Mouse (Mus musculus): Measurements from ENCODE around the gene Prkn. TPM values are rescaled to one million over a fixed set of nuclear protein-coding genes. Genes with fewer than 3 reads are reported as not detected.

Prkn gene
- polyA plus RNA-seq, 1 experiment from 2014 or later: 2.5 TPM

DNA sequence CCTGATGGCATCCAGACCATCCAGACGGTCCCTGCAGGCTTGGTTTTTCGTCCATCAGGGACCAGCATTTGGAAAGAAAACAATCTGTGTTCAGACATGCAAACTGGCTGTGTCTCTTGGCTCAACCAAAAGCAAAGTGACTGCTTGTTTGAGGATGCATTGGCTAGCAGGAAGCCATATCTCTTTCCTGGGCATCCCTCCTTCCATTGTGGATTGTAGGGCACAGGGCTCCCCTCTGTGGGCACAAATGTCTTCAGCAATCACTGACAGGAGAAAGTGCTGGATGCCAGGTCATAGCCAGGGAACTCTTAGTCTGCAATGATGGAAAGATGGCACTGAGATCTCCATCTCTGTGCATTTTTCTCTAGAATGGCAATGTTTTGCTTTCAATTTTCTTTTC is 939.8 kb downstream of the Prkn start:
- ChIA-PET POLR2A (no interaction called here), CTCF (no interaction called here)
- in situ Hi-C loops (cut with MboI; ENCODE audit: low pct_unique_long_range_greater_than_20kb): no loop called here
- DNase-seq (ENCODE audit: low read depth, low spot score): no peak
- peaks cover 5% of the 10 kb centered on the region for H3K27me3 ChIP-seq
- peak; percentile 30 for TF ChIP-seq CTCF (IDR thresholded peaks at IDR 0.05)
- ATAC-seq: no peak

DNA sequence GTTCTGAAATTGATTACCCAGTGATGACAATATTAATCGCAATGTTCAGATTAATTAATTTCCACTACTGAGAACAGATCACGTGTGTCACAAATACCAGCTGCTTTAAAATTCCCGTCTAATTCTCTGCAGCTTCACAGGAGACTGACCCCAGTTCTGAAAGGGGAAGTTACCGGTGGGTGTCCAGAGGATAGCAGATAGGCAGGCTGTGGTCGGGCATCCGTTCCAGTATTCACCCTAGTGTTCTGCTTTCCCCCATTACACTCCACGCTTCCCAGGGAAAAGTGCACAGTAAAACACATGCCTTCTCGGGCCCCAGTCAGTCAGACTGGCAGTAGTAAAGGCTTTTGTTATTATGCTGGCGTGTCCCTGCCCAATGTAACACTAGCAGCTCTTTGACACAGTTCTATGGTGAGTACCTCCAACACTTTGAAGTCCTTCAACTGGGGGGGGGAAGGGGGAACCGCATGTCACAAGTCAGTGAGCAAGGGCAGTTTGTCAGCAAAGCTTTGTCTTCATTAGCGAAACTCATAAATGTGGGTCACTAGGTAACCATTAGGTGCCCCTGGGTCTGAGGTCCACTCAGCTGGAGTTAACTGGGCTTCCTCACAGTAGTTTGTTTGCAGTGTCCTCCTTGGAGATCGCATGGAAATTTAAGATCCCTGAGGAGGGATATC is 940.8 kb downstream of the Prkn start:
- DNase-seq (ENCODE audit: low read depth, low spot score) (no peak), ATAC-seq (no peak)
- no peak for TF ChIP-seq CTCF (IDR thresholded peaks at IDR 0.05)
- peaks cover 5% of the 10 kb centered on the region for H3K27me3 ChIP-seq
- ChIA-PET POLR2A (no interaction called here), CTCF (interaction anchor here (2.0 kb wide), 1 partner anchor 11 kb away, joined by 5 read pairs; no protein-coding TSS in a partner anchor)
- in situ Hi-C loops (cut with MboI; ENCODE audit: low pct_unique_long_range_greater_than_20kb): no loop called here

DNA sequence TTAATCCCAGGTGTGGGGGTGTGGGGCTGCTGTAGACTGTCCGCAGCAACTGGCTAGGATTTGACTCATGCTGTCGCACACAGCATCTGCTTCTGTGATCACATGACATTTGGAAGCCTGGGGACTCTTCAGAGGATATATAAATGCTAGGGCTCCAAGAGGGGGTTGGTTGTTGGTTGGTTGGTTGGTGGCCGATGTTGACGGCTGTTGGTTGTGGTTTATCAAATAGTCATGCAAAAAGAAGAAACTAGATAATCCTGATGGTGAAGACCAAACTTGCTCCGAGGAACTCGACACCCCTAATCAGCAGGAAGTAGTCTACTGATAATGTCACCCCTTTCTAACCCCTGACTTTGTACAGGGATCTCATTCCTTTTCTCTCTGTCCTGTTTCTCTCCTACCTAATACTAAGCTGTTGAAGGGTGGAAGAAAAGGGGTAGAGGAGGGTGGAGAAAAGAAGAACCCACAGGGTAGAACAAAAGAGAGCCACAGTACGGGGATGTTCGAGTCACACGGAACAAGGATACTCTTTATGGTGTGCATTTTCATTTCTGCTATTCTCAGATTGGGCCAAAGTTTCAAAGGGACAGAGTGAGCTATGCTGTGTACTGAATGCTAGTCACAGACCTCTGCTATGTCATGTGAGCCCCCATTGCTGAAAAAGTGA is 948.2 kb downstream of the Prkn start:
- ChIA-PET CTCF (no interaction called here), POLR2A (no interaction called here)
- in situ Hi-C loops (cut with MboI; ENCODE audit: low pct_unique_long_range_greater_than_20kb): no loop called here
- ATAC-seq: no peak
- peaks cover 5% of the 10 kb centered on the region for H3K27me3 ChIP-seq
- no peak for DNase-seq (ENCODE audit: low read depth, low spot score)
- TF ChIP-seq CTCF (IDR thresholded peaks at IDR 0.05): no peak

DNA sequence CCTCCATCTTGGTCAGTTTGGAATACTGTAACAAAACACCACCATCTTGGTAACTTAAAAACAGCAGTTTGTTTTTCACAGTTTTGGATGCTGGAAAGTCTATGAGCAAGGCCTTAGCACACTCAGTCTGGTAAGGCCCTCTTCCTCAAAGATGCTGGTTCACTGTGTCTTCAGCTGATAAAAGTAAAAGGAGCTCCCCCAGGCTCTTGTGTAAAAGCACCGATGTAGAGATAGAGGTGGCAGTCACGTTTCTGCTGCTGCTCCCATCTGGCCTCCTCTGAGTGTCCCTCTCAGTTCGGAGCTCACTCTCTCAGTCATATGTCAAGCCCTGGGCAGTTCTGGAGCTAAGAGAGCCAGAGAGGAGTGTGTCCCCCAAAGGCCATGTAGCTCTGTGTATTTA is 955.8 kb downstream of the Prkn start:
- no peak for ATAC-seq
- ChIA-PET POLR2A (no interaction called here), CTCF (interaction anchor here (1.0 to 1.3 kb wide), 2 partner anchors 13 to 66 kb away, joined by 3 read pairs; no protein-coding TSS in a partner anchor)
- H3K27me3 ChIP-seq: peaks cover 9% of the 10 kb centered on the region
- in situ Hi-C loops (cut with MboI; ENCODE audit: low pct_unique_long_range_greater_than_20kb): no loop called here
- no peak for TF ChIP-seq CTCF (IDR thresholded peaks at IDR 0.05)
- no peak for DNase-seq (ENCODE audit: low read depth, low spot score)

DNA sequence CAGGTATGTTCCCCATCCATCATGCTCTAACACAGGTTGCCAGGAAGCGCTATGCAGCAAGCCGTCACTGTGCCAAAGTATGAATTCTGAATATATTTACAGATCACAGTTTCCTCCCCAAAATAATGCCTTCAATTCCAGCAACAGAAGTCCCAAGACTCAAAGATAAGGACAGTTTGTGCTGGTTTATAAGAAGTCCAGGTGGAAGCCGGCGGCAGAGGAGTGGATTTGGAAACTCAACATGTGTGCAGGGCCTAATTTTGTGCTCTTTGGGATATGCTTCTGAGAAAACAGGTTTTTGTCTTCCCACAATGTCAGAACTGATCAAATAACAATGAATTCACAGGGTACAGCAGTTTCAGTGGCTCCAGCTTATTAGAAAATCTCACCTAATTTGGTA is 961.0 kb downstream of the Prkn start:
- ATAC-seq (no peak), DNase-seq (ENCODE audit: low read depth, low spot score) (no peak)
- POLR2A ChIA-PET: interaction anchor here (0.6 kb wide), 1 partner anchor 17 kb away, joined by 3 read pairs; no protein-coding TSS in a partner anchor
- peaks cover 9% of the 10 kb centered on the region for H3K27me3 ChIP-seq
- CTCF ChIA-PET: interaction anchor here (2.0 kb wide), 1 partner anchor 14 kb away, joined by 4 read pairs; no protein-coding TSS in a partner anchor
- no peak for TF ChIP-seq CTCF (IDR thresholded peaks at IDR 0.05)
- in situ Hi-C loops (cut with MboI; ENCODE audit: low pct_unique_long_range_greater_than_20kb): no loop called here

DNA sequence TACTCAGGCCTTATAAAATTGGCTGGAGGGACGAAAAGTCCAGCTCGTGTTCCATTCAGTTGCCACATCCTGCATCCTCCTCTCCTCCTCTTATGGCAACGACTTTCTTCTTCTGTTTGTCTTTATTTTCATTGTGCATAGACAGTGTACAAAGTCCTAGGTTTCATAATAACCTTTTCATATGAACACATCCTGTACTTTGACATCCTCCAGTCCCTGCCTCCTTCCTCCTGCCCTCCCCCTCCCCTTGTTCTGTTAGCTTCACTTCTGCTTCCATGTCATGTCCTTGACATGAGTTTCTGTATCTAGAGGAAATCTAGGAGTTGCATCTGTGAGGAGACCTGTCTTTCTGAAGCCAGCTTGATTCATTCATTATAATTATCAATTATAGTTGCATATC is 967.1 kb downstream of the Prkn start:
- no peak for TF ChIP-seq CTCF (IDR thresholded peaks at IDR 0.05)
- no peaks in the 10 kb centered on the region for H3K27me3 ChIP-seq
- DNase-seq (ENCODE audit: low read depth, low spot score) (no peak), ATAC-seq (no peak)
- in situ Hi-C loops (cut with MboI; ENCODE audit: low pct_unique_long_range_greater_than_20kb): no loop called here
- CTCF ChIA-PET: interaction anchor here (1.4 kb wide), 1 partner anchor 14 kb away, joined by 3 read pairs; no protein-coding TSS in a partner anchor
- POLR2A ChIA-PET: no interaction called here

DNA sequence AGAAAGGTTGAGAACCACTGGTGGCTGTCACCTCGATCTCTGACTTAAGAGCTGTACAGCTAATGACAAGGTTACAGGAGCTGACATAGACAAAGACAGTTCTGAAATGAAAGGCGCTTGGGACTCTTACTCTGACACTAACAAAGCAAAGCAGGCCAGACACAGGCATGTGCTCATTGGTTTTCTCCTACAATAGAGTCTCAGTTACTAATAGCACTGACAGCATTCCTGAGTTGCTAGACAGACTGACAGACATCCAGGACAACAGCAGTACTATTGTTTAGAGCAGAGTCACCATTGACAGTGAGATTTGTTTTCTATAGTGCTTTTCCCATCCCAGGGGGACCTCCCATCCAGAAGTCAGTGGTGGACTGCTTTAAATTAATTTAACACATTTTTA is 977.7 kb downstream of the Prkn start:
- no peak for ATAC-seq
- CTCF ChIA-PET: no interaction called here

DNA sequence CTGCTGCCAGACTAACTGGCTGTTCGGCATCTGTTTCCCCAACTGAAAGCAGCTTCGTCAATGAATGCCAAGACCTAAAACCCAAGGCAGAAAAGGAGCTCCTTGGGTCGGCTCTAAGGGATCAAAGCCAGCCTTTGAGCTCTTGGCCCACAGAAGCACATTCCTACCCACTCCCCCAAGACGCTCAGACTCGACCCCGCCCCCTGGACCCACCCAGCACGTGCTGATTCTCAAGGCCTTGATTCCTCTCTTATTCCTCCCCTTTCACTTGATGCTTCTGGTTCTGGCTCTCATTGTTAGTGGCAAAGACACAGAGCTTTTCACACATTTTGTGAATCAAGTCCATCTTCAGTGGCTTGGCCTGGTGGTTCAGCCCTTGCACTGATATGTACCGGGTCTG is 979.3 kb downstream of the Prkn start:
- H3K27me3 ChIP-seq: peaks cover 6% of the 10 kb centered on the region
- ChIA-PET CTCF (interaction anchor here (0.8 kb wide), 1 partner anchor 85 kb away, joined by 3 read pairs; no protein-coding TSS in a partner anchor), POLR2A (no interaction called here)
- TF ChIP-seq CTCF (IDR thresholded peaks at IDR 0.05): no peak
- in situ Hi-C loops (cut with MboI; ENCODE audit: low pct_unique_long_range_greater_than_20kb): no loop called here
- DNase-seq (ENCODE audit: low read depth, low spot score) (no peak), ATAC-seq (no peak)

More for the DNA sequence above, 977.7 kb downstream of the Prkn start:
- no peak for DNase-seq (ENCODE audit: low read depth, low spot score)
- peaks cover 6% of the 10 kb centered on the region for H3K27me3 ChIP-seq
- no peak for TF ChIP-seq CTCF (IDR thresholded peaks at IDR 0.05)
- POLR2A ChIA-PET: no interaction called here
- in situ Hi-C loops (cut with MboI; ENCODE audit: low pct_unique_long_range_greater_than_20kb): no loop called here

DNA sequence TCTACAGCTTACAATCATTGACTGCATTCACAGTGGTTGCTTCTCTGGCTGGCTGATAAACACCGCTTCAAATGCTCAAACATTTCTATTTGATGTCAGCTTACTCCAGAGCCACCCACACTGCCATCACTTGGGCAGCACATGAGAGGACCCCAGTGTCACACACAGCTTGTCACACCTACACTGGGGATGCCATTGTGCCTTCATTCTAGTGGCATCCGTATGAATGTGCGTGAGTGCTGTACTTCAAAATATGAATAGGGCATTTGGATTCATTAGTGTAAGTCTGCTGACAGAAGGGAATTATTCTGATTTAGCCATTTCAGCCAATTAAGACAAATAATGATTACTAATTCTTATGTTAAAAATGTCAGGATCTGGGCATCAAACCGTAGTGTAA is 980.6 kb downstream of the Prkn start:
- POLR2A ChIA-PET: no interaction called here
- ATAC-seq (no peak), DNase-seq (ENCODE audit: low read depth, low spot score) (no peak)
- in situ Hi-C loops (cut with MboI; ENCODE audit: low pct_unique_long_range_greater_than_20kb): no loop called here
- CTCF ChIA-PET: interaction anchor here (1.3 kb wide), 1 partner anchor 13 kb away, joined by 3 read pairs; no protein-coding TSS in a partner anchor
- no peak for TF ChIP-seq CTCF (IDR thresholded peaks at IDR 0.05)
- H3K27me3 ChIP-seq: peaks cover 6% of the 10 kb centered on the region

DNA sequence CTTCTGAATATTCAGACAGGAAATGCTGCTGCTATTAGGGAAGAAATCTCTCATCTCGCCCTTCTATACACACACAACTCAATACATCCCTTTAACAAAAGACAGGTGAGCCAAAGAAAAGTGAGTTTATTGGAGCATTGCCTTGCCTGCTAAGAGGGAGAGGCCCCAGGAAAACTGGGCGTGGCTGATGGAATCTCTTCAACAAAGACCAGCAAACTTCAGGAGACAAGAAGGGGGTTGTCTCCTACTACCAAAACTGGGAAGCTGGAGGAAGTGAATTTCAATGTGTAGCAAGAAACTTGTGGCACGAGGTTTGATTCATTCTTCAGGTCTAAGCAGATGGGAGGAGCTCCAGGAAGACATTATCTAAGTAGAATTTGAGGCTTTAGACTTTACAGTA is 989.3 kb downstream of the Prkn start:
- TF ChIP-seq CTCF (IDR thresholded peaks at IDR 0.05): no peak
- in situ Hi-C loops (cut with MboI; ENCODE audit: low pct_unique_long_range_greater_than_20kb): no loop called here
- CTCF ChIA-PET: no interaction called here
- ATAC-seq (no peak), DNase-seq (ENCODE audit: low read depth, low spot score) (no peak)
- POLR2A ChIA-PET: interaction anchor here (0.6 kb wide), 1 partner anchor 996 kb away, joined by 4 read pairs; no protein-coding TSS in a partner anchor
- no peaks in the 10 kb centered on the region for H3K27me3 ChIP-seq

DNA sequence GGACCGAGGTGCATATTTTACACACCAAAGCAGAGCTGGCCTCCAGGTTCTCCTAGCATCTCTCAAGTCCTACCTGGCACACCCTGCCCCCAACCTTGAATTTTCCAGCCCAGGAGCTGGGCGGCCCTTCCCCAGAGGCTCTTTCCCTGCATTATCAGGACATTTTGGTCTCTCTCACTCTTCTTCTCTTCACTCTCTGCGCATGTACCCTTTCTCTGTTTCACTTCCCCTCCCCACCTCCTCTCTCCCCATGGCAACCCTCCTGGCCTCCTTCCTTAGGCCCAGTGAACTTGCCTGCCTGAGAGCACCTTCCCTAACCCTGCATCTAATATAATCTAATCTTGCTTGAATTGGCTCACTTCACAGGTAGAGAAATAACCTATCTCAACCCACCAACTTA is 996.9 kb downstream of the Prkn start:
- TF ChIP-seq CTCF (IDR thresholded peaks at IDR 0.05): no peak
- ChIA-PET POLR2A (no interaction called here), CTCF (no interaction called here)
- DNase-seq (ENCODE audit: low read depth, low spot score): no peak
- H3K27me3 ChIP-seq: no peaks in the 10 kb centered on the region
- in situ Hi-C loops (cut with MboI; ENCODE audit: low pct_unique_long_range_greater_than_20kb): no loop called here
- ATAC-seq: no peak

All from Patski (cell line).